Mouse (Mus musculus) ovary, adult 2 months (tissue): Measurements from ENCODE around the gene Nphs2. TPM values are rescaled to one million over a fixed set of nuclear protein-coding genes. Genes with fewer than 3 reads are reported as not detected.

Source experiments
- polyA plus RNA-seq: library from polyadenylated mRNA; depleted of rRNA; stranded (reverse); fragments of >200 nt; gene quantifications from 2 replicates; pipeline ENCODE4 v1.2.3, GENCODE M21; 2012; rRNA removed

Gene Nphs2
- polyA plus RNA-seq, result 0.24 and 0.44 TPM in 2 replicates

GRCm38 (mm10) chr1:156310630-156311029, at the start of gene Nphs2:
Gene Nphs2, plus strand, starts transcription at chr1:156310727.

GRCm38 (mm10) chr1:156302911-156303749, 7.4 kb upstream of the Nphs2 start, which contains the start of gene Tdrd5:
Gene Tdrd5, minus strand, starts transcription at chr1:156303664.

GRCm38 (mm10) chr1:156365740-156366139, 55.2 kb downstream of the Nphs2 start, which contains the start of gene Gm2000:
Gene Gm2000, plus strand, starts transcription at chr1:156366040.

Other genes starting within 250 kb of the Nphs2 start
- 0.81 and 0.97 TPM in 2 replicates for gene Fam163a, start 105.7 kb upstream of the Nphs2 start, polyA plus RNA-seq
- 3.4 and 5.1 TPM in 2 replicates for gene Tdrd5, start 7.1 kb upstream of the Nphs2 start, polyA plus RNA-seq
- gene Gm2000, start 55.3 kb downstream of the Nphs2 start, polyA plus RNA-seq, result 13.5 and 28.0 TPM in 2 replicates
- gene Axdnd1, start 110.4 kb downstream of the Nphs2 start, polyA plus RNA-seq, result 0.31 and 0.47 TPM in 2 replicates
- 210 and 314 TPM in 2 replicates for gene Soat1, start 163.6 kb downstream of the Nphs2 start, polyA plus RNA-seq
- 23.8 and 27.4 TPM in 2 replicates for gene Gm10031, start 213.3 kb downstream of the Nphs2 start, polyA plus RNA-seq
- 12.4 and 18.3 TPM in 2 replicates for gene Abl2, start 248.1 kb downstream of the Nphs2 start, polyA plus RNA-seq